Mouse (Mus musculus): ENCODE results near the gene Lrp6.

The Lrp6 gene

GRCm38 (mm10) chr6:134566818-134567485 lies at the start of gene Lrp6:
Gene Lrp6, minus strand, starts transcription at chr6:134566965.
- in situ Hi-C loops (cut with MboI; ENCODE audit: low sequenced_read_pairs), result no loop called here

- in situ Hi-C loops (cut with MboI; ENCODE audit: low sequenced_read_pairs), result no loop called here
These were observed 48.2 kb upstream of the Lrp6 start for GRCm38 (mm10) chr6:134614723-134615648.

- in situ Hi-C loops (cut with MboI; ENCODE audit: low sequenced_read_pairs), result no loop called here
These were observed 47.6 kb upstream of the Lrp6 start for GRCm38 (mm10) chr6:134614322-134614721.

GRCm38 (mm10) chr6:134611896-134612295 lies 45.1 kb upstream of the Lrp6 start:
- in situ Hi-C loops (cut with MboI; ENCODE audit: low sequenced_read_pairs), result no loop called here

GRCm38 (mm10) chr6:134610380-134610779 lies 43.6 kb upstream of the Lrp6 start:
- in situ Hi-C loops (cut with MboI; ENCODE audit: low sequenced_read_pairs), result no loop called here

- in situ Hi-C loops (cut with MboI; ENCODE audit: low sequenced_read_pairs), result loop anchor here (5.0 kb wide), 1 partner anchor 185 kb away; no protein-coding TSS in a partner anchor
These were observed 40.4 kb upstream of the Lrp6 start for GRCm38 (mm10) chr6:134606949-134607746.

GRCm38 (mm10) chr6:134606540-134606939 lies 39.8 kb upstream of the Lrp6 start:
- in situ Hi-C loops (cut with MboI; ENCODE audit: low sequenced_read_pairs), result loop anchor here (5.0 kb wide), 1 partner anchor 184 kb away; no protein-coding TSS in a partner anchor

GRCm38 (mm10) chr6:134605196-134605595 lies 38.4 kb upstream of the Lrp6 start:
- in situ Hi-C loops (cut with MboI; ENCODE audit: low sequenced_read_pairs), result loop anchor here (5.0 kb wide), 1 partner anchor 183 kb away; no protein-coding TSS in a partner anchor

- in situ Hi-C loops (cut with MboI; ENCODE audit: low sequenced_read_pairs), result no loop called here
These were observed 35.7 kb upstream of the Lrp6 start for GRCm38 (mm10) chr6:134602371-134603003.

- in situ Hi-C loops (cut with MboI; ENCODE audit: low sequenced_read_pairs), result no loop called here
These were observed 35.0 kb upstream of the Lrp6 start for GRCm38 (mm10) chr6:134601766-134602165.

- in situ Hi-C loops (cut with MboI; ENCODE audit: low sequenced_read_pairs), result no loop called here
These were observed 34.4 kb upstream of the Lrp6 start for GRCm38 (mm10) chr6:134601130-134601529.

GRCm38 (mm10) chr6:134599239-134599638 lies 32.5 kb upstream of the Lrp6 start:
- in situ Hi-C loops (cut with MboI; ENCODE audit: low sequenced_read_pairs), result no loop called here

GRCm38 (mm10) chr6:134597651-134598229 lies 31.0 kb upstream of the Lrp6 start:
- in situ Hi-C loops (cut with MboI; ENCODE audit: low sequenced_read_pairs), result no loop called here

GRCm38 (mm10) chr6:134594569-134595442 lies 28.0 kb upstream of the Lrp6 start:
- in situ Hi-C loops (cut with MboI; ENCODE audit: low sequenced_read_pairs), result no loop called here

GRCm38 (mm10) chr6:134591614-134592013 lies 24.8 kb upstream of the Lrp6 start:
- in situ Hi-C loops (cut with MboI; ENCODE audit: low sequenced_read_pairs), result no loop called here

GRCm38 (mm10) chr6:134586241-134586640 lies 19.5 kb upstream of the Lrp6 start:
- in situ Hi-C loops (cut with MboI; ENCODE audit: low sequenced_read_pairs), result no loop called here

- in situ Hi-C loops (cut with MboI; ENCODE audit: low sequenced_read_pairs), result no loop called here
These were observed 17.9 kb upstream of the Lrp6 start for GRCm38 (mm10) chr6:134584616-134585015.

- in situ Hi-C loops (cut with MboI; ENCODE audit: low sequenced_read_pairs), result no loop called here
These were observed 15.3 kb upstream of the Lrp6 start for GRCm38 (mm10) chr6:134582110-134582509.

GRCm38 (mm10) chr6:134579506-134579905 lies 12.7 kb upstream of the Lrp6 start:
- in situ Hi-C loops (cut with MboI; ENCODE audit: low sequenced_read_pairs), result no loop called here

Data from CH12F3 (cell line).